Mouse (Mus musculus) thymus, adult 2 months (tissue): ENCODE data around the gene Padi3.

Source experiments
- CTCF ChIP-seq: fragments of 200-500 bp; IDR thresholded peaks from 2 replicates; pipeline ENCODE4 v1.5.1; 2012; ENCODE audit warnings: mild to moderate bottlenecking, control low read depth, low read length, moderate library complexity, borderline replicate concordance; ENCODE audit not compliant: control insufficient read depth, poor library complexity, insufficient read depth; ENCODE audit errors: extremely low read depth
- POLR2A ChIP-seq: fragments of 200-500 bp; IDR thresholded peaks from 2 replicates; pipeline ENCODE4 v1.6.1; 2012; ENCODE audit warnings: mild to moderate bottlenecking, low read length, control low read depth, moderate library complexity; ENCODE audit not compliant: control insufficient read depth, poor library complexity, insufficient read depth; ENCODE audit errors: extremely low read depth

DNA sequence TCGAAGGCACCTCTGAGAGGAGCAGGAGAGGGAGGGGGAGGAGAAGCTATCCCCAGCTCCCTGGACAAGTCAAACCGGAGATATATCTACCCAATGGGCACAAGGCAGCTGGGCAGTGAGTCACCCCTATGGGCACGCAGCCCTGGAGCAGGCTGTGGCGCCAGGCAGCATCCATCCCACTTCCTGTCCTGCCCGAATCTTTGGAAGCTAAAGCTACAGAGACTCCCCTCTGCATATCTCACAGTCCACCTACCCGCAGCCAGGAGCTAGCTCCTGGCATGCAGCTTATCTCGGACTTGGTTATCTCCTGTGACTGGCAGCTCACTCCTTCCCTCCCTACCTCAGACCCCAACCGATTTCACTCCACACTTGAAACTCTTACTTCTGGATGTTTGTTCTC lies 1.3 kb downstream of the Padi3 start:
- no peak for TF ChIP-seq CTCF
- no peak for TF ChIP-seq POLR2A
